Mouse (Mus musculus): Measurements from ENCODE around the gene Gm42906.

The Gm42906 gene

DNA sequence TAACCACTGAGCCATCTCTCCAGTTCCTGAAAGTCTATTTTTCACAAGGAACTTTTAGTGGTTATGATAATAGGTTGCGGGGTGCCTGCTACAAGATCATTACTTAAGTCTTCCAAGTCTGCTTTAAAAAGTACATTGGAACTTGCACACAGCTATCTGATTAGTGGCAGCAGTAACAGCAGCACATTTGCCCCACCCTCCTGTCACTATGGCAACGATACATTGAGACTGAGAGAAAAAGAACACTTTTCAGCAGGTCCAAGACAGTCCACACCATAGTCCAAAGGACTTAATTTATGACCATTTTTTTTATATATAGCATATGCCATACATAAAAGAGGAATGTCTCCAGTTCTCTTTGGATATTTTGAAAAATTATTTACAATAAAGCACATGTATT lies 181.7 kb downstream of the Gm42906 start:
- TF ChIP-seq GATA4 (IDR thresholded peaks at IDR 0.05; ENCODE audit: insufficient replicate concordance, low read length) = no peak

DNA sequence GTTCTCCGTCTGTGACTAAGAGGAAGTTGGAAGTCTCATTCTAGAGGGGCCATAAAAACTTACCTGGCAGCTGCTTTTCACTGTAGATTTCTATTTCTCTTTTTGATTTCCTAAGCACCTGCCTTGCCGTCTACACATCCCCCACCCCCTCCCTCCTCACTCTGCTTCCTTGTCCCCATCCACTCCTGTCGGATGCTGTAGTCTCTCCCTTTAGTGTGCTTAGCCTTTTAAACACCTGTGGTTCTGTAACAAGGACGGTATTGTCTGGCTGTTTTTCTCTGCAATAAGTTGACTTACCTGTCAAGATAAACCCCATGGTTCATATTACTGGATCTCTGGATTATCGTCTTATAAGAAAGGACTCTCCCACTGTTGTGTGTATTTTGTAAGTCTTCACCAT lies 182.4 kb downstream of the Gm42906 start:
- TF ChIP-seq GATA4 (IDR thresholded peaks at IDR 0.05; ENCODE audit: insufficient replicate concordance, low read length) = no peak

DNA sequence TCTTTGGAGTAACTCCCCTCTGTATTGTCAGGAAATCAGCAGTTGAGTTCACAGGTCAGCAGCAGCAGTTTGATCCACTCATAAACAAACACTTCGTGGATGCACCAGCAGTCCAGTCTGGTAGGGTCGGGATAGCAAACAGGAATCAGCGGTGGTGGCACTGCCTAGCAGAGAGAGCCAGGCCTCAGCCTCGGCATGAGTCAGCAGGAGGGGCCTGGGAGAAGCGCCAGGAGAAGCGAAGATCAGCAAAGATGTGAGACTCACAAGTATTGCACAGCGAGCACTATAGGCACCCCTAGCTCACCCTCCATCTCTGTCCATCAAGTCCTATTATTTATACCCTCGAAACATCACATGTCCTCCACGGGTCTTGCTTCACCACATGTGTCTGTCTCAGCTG lies 189.2 kb downstream of the Gm42906 start:
- TF ChIP-seq GATA4 (IDR thresholded peaks at IDR 0.05; ENCODE audit: insufficient replicate concordance, low read length) = no peak

DNA sequence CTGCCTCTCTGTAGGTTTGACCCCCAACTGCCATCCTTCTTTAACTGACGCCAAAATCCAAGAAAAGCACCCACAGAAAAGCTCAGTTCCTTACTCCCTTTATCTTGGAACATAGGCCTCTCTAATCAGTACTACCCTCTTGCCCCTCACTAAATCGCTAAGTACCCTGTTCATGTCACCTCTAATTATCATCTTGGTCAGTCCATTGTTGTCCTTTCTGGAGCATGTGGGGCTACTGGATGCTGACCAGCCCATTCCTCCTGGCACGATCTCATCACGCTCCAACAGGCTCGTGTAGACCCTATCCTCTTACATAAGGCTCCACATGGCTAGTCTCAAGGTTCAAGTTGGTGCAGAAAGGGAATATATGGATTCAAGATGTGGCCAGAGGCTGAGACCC lies 191.6 kb downstream of the Gm42906 start:
- TF ChIP-seq GATA4 (IDR thresholded peaks at IDR 0.05; ENCODE audit: insufficient replicate concordance, low read length) = no peak

DNA sequence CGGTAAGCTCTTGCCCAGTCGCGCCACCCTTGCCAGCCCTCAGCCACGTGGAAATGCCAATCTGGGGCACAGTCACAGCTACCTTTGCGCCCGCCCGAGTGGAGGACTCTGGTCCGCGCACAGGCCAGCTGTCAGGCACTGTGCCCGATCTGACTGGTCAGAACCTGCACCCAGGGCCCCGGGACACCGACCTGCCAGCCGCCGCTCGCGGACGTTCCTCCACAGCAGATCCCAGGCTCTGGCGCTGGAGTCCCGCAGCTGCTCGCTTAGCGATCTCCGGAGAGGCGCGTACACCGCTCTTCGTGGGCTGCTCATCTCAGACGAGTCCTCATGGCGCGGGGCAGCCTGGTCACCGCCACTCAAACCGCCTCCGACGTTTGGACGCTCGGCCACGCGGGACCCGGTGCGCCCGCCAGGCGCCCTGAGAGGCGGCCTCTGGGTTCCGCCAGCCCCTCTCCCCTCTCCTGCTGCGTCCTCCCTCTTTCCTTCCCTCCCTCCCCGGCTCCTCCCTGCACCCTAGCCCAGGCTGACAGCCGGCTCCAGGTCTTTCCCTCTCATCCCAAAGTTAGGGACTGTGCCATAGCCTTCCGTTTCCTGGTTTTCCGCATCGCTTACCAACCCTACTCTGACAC lies 194.4 kb downstream of the Gm42906 start, which contains the start of gene Stard13:
TSS of gene Stard13 (minus strand) at position 437 of the 632 bp plus-strand sequence.
- 0 out of 2 replicates have a peak, but pooled peaks have one; percentile 8 for TF ChIP-seq GATA4 (IDR thresholded peaks at IDR 0.05; ENCODE audit: insufficient replicate concordance, low read length)

DNA sequence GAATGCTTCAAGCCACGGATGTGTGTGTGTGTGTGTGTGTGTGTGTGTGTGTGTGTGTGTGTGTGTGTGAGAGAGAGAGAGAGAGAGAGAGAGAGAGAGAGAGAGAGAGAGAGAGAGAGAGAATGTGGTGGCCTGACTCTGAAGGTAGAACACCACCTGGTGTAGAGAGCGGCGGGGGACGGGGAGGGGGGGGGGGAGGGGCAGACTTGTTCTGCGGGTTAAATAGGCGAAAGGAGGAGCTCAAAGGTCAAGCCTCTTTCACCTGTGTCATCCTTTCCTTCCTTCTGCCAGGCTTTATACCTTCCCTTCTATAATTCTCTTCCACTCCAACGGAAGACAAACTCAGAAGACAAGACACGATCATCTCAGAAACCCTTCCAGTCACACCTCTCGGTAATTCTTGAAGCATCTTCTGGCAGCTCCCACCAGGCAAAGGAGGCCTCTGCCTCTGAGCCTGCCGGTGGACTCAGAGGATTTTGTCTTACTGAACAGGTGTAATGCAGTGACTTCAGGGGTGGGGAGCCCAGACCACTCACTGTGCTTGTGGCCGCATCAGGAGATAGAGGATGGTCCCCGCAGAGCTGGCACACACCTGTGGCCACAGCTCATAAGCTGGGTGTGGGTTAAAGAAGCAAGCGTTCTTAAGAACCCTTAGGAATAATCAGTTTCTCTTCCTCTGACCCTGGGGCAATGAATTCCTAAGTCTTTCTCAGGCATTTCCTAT lies 195.2 kb downstream of the Gm42906 start:
- TF ChIP-seq GATA4 (IDR thresholded peaks at IDR 0.05; ENCODE audit: insufficient replicate concordance, low read length) = no peak

DNA sequence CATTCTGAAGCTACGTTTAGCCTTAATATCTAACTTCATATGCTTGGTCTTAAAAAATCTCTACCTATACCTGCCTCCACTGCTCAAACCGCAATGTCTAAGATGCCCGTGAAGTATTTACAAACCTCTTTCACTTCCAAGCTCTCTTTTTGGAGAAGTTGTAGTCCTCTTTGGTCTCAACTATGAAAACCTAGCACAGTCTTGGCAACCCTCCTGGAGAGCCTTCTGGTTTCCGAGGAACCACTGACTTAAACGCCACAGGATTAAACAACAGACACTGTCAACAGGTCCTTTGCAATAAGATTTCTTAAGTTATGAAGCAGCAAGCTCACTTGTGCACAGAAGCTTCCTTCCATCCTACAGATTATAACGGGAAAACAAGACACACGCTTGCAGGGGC lies 196.1 kb downstream of the Gm42906 start:
- no peak for TF ChIP-seq GATA4 (IDR thresholded peaks at IDR 0.05; ENCODE audit: insufficient replicate concordance, low read length)

DNA sequence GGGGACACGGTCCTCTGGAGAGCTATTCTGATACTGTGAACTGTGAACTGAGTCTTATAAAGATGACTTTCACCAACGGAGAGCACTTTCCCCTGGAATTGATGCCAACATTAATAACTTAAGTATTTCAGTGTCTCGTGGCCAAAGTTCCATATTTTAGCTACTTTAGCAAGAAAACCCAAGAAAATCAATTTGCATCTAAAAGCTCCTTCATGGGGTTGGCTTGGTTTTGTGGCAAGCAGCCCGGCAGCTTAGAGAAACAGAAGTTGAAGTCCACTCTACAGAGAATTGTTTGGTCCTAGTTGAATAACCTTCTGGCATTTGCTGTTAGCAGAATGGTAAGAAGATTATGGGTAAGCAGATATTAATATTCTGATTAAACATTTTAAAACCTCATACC lies 196.6 kb downstream of the Gm42906 start:
- no peak for TF ChIP-seq GATA4 (IDR thresholded peaks at IDR 0.05; ENCODE audit: insufficient replicate concordance, low read length)

DNA sequence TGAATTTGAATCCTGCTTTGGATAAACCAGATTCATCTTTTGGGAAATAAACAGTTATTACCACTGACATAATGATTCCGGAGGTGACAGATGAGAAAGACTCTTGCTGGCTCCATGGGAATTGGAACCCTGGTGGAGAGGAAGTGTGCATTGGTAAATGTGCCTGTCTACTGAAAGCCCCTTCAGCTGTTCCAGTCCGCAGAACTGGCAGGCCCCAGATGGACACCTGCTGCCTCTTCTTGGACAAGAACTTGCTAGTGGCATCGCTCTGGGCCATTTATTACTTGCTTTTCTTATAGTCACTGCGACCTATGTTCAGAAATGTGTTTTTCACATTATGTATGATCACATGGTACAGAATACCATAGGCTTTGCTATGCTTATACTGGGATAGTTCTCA lies 197.5 kb downstream of the Gm42906 start:
- TF ChIP-seq GATA4 (IDR thresholded peaks at IDR 0.05; ENCODE audit: insufficient replicate concordance, low read length) = no peak

DNA sequence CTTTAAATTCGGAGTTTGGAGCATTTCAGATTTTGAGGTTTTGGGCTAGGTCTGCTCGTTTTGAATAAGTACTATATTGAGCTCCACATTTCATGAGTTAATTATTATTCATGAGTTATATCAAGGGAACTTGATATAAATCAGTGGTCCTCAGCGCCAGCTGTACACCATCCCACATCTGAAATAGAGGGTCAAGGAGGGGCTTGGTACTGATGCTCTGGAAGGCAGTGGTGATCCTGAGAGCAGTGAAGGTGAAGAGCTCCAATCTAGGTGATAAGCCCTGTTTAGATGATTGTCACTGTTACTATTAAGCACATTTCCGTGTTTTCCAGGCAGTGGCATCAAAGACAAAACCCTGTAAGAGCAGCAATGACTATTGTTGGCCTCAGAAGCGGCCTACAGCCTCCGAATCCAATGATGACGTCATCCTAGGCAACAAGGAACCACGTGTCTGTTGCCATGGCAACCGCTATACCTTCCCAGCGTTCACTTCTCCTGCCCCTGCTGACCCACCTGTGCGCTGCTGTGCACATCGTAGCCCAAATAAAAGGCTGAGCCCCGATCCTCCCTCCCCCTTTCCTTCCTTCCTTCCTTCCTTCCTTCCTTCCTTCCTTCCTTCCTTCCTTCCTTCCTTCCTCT lies 199.5 kb downstream of the Gm42906 start:
- no peak for TF ChIP-seq GATA4 (IDR thresholded peaks at IDR 0.05; ENCODE audit: insufficient replicate concordance, low read length)

DNA sequence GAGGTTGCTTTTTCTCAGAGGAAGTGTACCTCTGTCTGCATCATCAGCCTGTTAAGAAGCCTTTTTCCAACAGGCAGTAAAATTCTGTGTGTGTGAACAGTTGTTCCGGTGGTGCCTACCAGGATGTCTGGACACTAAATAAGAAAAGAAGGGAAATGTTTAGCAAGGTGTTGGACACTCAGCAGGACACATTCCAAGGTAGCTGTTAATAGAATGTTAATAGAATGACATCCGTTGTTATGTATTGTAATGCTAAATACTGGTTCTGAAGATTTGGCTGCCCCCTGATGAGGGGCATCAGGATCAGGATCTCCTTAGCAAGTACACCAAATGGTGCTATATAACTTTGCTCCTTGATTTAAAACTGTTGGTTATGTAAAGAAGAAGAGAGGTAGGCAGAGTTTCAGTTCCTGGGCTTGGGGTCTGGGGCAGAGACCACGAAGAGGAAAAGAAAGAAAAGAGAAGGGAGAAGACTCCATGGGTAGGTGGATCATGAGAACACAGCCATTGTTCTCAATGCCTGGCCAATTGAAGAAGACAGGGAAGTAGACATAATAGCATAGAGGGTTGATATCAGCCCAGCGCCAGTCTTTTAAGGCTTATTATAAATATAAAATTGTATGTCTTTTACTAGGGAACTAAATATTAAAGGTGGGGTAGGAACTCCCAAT lies 204.1 kb downstream of the Gm42906 start:
- TF ChIP-seq GATA4 (IDR thresholded peaks at IDR 0.05; ENCODE audit: insufficient replicate concordance, low read length) = no peak

DNA sequence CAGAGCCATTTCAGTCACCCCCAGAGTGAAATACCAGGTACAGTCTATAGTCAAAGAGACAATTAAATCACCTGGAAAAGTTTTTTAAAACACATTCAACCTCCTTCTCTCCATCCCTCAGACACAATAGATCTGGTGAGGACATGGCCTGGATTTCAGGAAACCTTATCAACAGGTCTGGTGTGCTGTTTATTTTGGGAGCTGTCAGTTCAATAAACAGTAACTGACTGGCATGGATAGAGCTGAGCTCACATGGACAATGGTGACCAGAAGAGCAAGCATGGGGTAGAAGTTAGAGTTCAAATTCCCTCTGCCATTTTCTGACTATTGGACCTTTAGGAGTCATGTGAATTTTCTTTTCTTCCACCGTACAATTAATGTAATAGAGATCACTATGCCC lies 205.2 kb downstream of the Gm42906 start:
- TF ChIP-seq GATA4 (IDR thresholded peaks at IDR 0.05; ENCODE audit: insufficient replicate concordance, low read length) = peak; percentile 70; the same call in 1 of the 2 replicates

DNA sequence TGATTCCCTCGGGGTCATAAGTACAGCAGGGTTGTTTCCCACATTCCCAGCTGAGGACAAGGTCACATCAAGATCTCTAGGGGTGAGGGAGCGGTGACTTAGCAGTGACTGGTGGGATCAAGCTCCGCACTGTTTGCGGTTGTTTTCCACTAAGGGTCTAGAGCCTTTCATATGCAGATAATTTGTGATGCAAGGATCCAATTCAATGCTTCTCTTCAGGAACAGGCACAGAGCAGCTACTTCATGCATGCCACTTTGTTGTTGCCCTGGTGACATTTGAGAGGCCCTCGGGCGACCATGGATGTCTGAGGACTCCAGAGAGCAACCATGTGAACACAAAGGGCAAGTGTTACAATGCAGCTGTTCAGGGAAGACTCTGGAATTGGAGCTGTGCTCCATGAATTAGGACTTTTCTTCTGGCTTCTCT lies 209.3 kb downstream of the Gm42906 start:
- no peak for TF ChIP-seq GATA4 (IDR thresholded peaks at IDR 0.05; ENCODE audit: insufficient replicate concordance, low read length)

DNA sequence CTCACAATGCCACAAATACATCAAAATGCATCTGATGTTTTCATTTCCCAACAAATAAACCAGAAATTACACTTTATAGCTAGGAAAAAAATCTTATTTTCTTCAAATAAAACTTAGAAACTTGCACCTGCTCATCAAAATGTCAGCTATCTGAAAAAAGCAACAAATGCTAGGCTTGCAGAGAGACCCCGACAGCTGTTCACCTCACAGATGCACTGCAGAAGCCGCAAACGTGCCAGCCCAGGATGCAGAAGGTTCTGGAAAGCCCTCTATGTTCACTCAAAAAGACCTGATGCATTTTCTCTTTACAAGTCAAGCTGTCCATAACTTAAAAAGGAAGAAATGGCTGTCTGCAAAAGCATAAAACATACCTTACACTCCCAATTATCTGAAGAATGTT lies 214.9 kb downstream of the Gm42906 start:
- no peak for TF ChIP-seq GATA4 (IDR thresholded peaks at IDR 0.05; ENCODE audit: insufficient replicate concordance, low read length)

DNA sequence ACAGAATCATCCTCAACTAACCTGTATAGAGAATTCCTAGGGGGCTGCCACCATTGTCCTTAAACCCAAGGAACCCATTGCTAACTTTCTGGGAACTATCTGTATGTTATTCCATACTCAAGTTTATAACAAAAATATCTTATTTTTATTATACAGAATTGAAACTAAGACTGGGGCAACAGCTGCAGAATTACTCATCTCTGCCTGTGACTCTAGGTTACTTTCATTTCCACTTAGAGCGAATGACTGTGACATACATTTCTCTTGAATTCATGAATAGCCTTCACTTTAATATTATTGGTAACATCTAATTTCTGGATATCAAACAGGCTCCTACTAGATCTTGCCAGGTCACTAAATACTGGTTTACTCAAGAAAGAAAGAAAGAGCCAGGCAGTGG lies 217.1 kb downstream of the Gm42906 start:
- TF ChIP-seq GATA4 (IDR thresholded peaks at IDR 0.05; ENCODE audit: insufficient replicate concordance, low read length) = no peak

DNA sequence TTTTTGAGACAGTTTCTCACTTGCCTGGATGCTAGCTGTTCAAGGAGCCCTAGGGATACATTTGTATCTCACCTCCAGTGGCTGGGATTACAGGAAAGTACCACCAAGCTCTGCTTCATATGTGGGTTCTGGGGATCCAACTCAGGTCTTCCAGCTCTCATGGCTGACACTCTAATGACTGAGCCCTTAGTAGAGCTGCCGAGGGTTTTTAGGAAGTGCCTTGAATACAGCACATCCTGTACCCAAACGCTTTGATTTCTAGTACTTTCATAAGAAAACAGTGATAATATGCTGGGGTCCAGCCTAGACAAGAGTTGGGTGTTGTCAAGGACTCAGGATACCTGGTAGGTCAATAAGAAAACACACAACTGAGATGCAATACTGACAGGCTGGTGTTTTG lies 217.9 kb downstream of the Gm42906 start:
- no peak for TF ChIP-seq GATA4 (IDR thresholded peaks at IDR 0.05; ENCODE audit: insufficient replicate concordance, low read length)
